Mouse (Mus musculus): ENCODE data around the gene Nudcd3.

DNA sequence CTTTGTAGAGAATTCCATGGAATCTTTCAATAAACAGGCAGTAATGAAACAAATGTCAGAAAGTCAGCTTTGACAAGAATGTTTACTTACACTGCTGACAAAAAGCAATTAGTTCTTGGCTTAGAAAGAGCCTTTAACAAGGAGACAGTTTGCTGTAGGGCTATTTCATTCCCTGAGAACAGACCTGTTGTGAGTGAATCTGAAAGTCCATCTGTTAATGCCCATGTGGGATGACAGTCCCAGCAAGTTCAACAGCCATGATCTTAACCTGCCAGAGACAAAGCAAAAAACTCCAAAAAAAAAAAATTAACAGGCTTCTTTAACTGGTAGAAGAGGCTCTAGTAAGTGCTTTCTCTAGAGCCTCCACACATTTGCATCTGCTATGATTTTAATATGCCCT is 38.7 kb downstream of the Nudcd3 start:
- no peak for TF ChIP-seq CTCF (IDR thresholded peaks at IDR 0.05; ENCODE audit: extremely low read depth, insufficient read length, insufficient replicate concordance, low read depth, low read length)
- no peak for TF ChIP-seq POLR2A (IDR thresholded peaks at IDR 0.05; ENCODE audit: low read depth, low read length)
